Mouse (Mus musculus): ENCODE measurements at regions not wholly inside any gene's neighbourhood (a gene's known extent, or its start where the extent isn't known, plus 50 kb on each side); places are given as distances from the start of the nearest gene placed in this dataset.

- DNase-seq (ENCODE audit: low spot score in 2 of 2): no peak
Measured at GRCm38 (mm10) chr8:44762731-44763130, 172.5 kb upstream of the Fat1 start.

GRCm38 (mm10) chr8:44765194-44765593 is 170.1 kb upstream of the Fat1 start:
- no peak for DNase-seq (ENCODE audit: low spot score in 2 of 2)

GRCm38 (mm10) chr8:44765677-44766076 is 169.6 kb upstream of the Fat1 start:
- DNase-seq (ENCODE audit: low spot score in 2 of 2): no peak

- no peak for DNase-seq (ENCODE audit: low spot score in 2 of 2)
Measured at GRCm38 (mm10) chr8:44766111-44766873, 169.0 kb upstream of the Fat1 start.

- no peak for DNase-seq (ENCODE audit: low spot score in 2 of 2)
Measured at GRCm38 (mm10) chr8:44767271-44767670, 168.0 kb upstream of the Fat1 start.

GRCm38 (mm10) chr8:44779212-44779611 is 156.0 kb upstream of the Fat1 start:
- DNase-seq (ENCODE audit: low spot score in 2 of 2): no peak

GRCm38 (mm10) chr8:44782421-44782820 is 152.8 kb upstream of the Fat1 start:
- DNase-seq (ENCODE audit: low spot score in 2 of 2): no peak

GRCm38 (mm10) chr8:44785161-44785560 is 150.1 kb upstream of the Fat1 start:
- DNase-seq (ENCODE audit: low spot score in 2 of 2): no peak

- DNase-seq (ENCODE audit: low spot score in 2 of 2): no peak
Measured at GRCm38 (mm10) chr8:44786740-44787139, 148.5 kb upstream of the Fat1 start.

GRCm38 (mm10) chr8:44788290-44788689 is 147.0 kb upstream of the Fat1 start:
- DNase-seq (ENCODE audit: low spot score in 2 of 2): no peak

GRCm38 (mm10) chr8:44799513-44799912 is 135.7 kb upstream of the Fat1 start:
- no peak for DNase-seq (ENCODE audit: low spot score in 2 of 2)

- no peak for DNase-seq (ENCODE audit: low spot score in 2 of 2)
Measured at GRCm38 (mm10) chr8:44800827-44801273, 134.4 kb upstream of the Fat1 start.

GRCm38 (mm10) chr8:44801604-44802206 is 133.5 kb upstream of the Fat1 start:
- no peak for DNase-seq (ENCODE audit: low spot score in 2 of 2)

GRCm38 (mm10) chr8:44802331-44802730 is 132.9 kb upstream of the Fat1 start:
- no peak for DNase-seq (ENCODE audit: low spot score in 2 of 2)

GRCm38 (mm10) chr8:44804414-44805178 is 130.7 kb upstream of the Fat1 start:
- no peak for DNase-seq (ENCODE audit: low spot score in 2 of 2)

GRCm38 (mm10) chr8:44805179-44805815 is 129.9 kb upstream of the Fat1 start:
- DNase-seq (ENCODE audit: low spot score in 2 of 2): no peak

GRCm38 (mm10) chr8:44812360-44812759 is 122.9 kb upstream of the Fat1 start:
- DNase-seq (ENCODE audit: low spot score in 2 of 2): no peak

- DNase-seq (ENCODE audit: low spot score in 2 of 2): no peak
Measured at GRCm38 (mm10) chr8:44817532-44818157, 117.6 kb upstream of the Fat1 start.

GRCm38 (mm10) chr8:44819270-44819669 is 116.0 kb upstream of the Fat1 start:
- DNase-seq (ENCODE audit: low spot score in 2 of 2): no peak

- no peak for DNase-seq (ENCODE audit: low spot score in 2 of 2)
Measured at GRCm38 (mm10) chr8:44819691-44820090, 115.6 kb upstream of the Fat1 start.

- DNase-seq (ENCODE audit: low spot score in 2 of 2): no peak
Measured at GRCm38 (mm10) chr8:44825183-44825757, 110.0 kb upstream of the Fat1 start.
